Mouse (Mus musculus) T-helper 17 cell (primary cell): ENCODE results near the gene Atxn2.
"Not testable (repeated sequence)": the region's sequence is repeated elsewhere in the genome, so short reads cannot be mapped to it uniquely, and the experiment has no call there.

Experiments used
- in situ Hi-C, 2 experiments: fragments of 300-600 bp; cut with MboI, MseI; formaldehyde crosslinking; loops; 1 replicate in 1 of 2; 2 replicates in 1 of 2; pipeline ENCODE4 v1.15.1; 2025; ENCODE audit warnings: high pct_unique_total_duplicates in 2 of 2

The Atxn2 gene

DNA sequence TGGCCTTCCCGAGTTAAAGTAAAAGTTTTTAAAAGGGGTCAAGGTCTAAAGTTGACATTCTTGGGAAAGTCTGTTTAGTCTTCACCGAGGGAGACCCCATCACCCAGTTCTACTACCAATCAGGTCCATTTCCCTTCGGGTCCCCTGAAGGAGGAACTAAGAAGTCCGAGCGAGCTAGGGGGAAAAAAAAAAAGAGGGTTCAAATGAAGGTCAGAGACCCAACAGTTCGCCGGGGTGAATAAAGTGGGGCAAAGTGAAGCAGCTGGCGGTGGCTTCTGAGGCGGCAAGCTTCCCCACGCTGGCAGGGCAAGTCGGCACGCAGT is 325 bp upstream of the Atxn2 start:
- in situ Hi-C loops = no loop called here

- in situ Hi-C loops = no loop called here
Observed at GRCm38 (mm10) chr5:121711928-121712231, 743 bp downstream of the Atxn2 start.

GRCm38 (mm10) chr5:121712232-121712933 is 1.2 kb downstream of the Atxn2 start:
- in situ Hi-C loops = no loop called here

DNA sequence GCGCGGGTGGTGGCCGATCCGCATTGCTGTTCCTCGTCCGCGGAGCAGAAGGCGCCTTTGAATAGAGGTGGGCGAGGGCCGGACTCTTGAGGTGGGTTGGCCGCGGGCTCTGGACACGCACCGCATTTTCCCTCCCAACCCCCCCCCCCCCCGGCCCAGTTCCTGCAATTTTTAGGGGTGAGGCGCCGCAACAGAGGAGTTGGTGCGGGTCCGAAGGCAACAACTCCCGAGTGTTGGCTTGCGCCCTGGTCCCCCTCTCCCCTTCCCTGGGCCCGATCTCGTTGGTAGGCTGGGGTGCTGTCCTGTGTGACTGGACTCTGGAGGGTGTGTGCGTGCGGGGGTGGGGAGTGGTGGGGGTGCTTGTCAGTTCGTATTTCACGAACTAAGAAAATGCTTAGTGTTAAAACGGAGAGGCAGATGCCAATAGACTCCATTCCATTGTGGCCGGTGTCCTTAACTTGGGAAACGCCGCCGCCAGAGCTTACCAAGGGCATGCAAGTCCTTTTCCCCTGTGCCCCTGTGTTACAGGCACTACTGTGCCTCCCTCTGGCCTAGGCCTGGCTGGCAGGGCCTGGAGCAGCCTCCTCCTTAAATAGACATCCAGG is 1.9 kb downstream of the Atxn2 start:
- in situ Hi-C loops = no loop called here

GRCm38 (mm10) chr5:121714331-121714730 is 3.2 kb downstream of the Atxn2 start:
- in situ Hi-C loops = no loop called here

DNA sequence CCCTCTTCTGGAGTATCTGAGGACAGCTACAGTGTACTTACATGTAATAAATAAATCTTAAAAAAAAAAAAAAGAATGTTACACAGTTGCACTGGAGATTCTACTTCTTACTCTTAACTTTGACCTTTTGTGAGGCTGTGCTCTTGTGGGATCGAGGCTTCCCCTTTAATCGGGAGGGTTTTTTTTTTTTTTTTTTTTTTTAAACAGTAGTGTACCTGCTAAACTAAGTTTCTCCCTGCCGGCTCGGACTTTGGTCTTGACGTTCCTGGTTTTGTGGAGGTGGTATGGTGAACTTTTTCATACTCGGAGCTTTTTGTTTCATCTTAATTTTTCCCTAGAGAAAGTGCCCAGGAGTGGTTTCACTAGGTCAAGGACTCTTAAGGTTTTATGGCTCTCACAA is 3.8 kb downstream of the Atxn2 start:
- in situ Hi-C loops = loop anchor here in 1 of 2 experiments (5.0 kb wide), 1 partner anchor 127 kb away; no protein-coding TSS in a partner anchor

DNA sequence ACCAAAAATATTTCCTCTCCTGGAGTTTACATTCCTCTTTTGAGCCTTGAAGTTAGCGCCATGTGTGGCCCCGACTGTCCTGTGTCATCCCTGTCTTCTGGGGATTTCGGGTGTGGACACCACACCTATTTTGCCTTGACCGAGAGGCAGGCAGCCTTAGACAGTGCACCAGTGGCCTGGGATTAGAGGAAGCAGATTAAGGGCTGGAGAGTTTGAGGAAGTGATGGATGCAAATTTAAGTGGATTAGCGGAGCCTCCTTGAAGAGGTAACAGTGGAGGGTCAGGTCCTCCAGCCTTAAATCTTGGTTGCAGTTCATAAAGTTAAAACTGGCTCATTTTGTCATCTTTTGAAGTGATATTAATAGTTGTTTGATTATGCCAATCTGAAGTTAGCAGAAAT is 7.3 kb downstream of the Atxn2 start:
- in situ Hi-C loops = loop anchor here in 1 of 2 experiments (5.0 kb wide), 1 partner anchor 124 kb away; no protein-coding TSS in a partner anchor

GRCm38 (mm10) chr5:121720888-121721585 is 9.9 kb downstream of the Atxn2 start:
- in situ Hi-C loops = no loop called here

GRCm38 (mm10) chr5:121721841-121722240 is 10.7 kb downstream of the Atxn2 start:
- in situ Hi-C loops = no loop called here

DNA sequence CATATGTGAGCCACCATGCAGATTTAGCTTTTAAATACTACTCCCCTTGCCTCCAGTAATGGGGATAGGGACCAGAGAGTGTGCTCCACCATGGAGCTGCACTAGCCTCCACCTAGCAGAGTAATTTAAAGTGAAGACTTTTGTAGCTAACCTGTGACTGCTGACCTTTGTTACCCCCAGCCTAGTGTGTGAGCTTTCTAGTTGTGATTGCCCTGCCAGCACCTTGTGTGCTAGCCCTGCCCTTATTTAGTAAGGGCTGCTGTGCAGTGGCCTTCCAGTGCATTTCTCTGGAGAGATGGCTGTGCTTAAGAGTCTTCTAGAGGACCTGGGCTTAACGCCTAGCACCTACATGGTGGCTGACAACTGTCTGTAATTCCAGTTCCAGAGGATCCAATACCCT is 13.5 kb downstream of the Atxn2 start:
- in situ Hi-C loops = no loop called here

- in situ Hi-C loops = no loop called here
Observed at GRCm38 (mm10) chr5:121730057-121730456, 18.9 kb downstream of the Atxn2 start.

- in situ Hi-C loops = no loop called here
Observed at GRCm38 (mm10) chr5:121736641-121737040, 25.5 kb downstream of the Atxn2 start.

DNA sequence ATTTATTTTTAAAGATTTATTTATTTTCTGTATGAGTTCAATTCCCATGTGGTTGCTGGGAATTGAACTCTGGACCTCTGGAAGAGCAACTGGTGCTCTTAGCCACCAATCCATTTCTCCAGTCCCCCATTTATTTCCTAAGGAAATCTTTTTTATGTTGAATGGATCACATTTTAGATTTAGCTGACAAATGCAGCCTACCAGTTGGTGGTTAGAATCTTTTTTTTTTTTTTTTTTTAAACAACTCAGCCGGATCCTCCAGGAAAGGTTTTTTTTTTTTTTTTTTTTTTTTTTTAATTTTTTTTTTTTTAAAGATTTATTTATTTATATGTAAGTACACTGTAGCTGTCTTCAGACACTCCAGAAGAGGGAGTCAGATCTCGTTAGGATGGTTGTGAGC is 27.0 kb downstream of the Atxn2 start:
- in situ Hi-C loops = not testable (repeated sequence)

DNA sequence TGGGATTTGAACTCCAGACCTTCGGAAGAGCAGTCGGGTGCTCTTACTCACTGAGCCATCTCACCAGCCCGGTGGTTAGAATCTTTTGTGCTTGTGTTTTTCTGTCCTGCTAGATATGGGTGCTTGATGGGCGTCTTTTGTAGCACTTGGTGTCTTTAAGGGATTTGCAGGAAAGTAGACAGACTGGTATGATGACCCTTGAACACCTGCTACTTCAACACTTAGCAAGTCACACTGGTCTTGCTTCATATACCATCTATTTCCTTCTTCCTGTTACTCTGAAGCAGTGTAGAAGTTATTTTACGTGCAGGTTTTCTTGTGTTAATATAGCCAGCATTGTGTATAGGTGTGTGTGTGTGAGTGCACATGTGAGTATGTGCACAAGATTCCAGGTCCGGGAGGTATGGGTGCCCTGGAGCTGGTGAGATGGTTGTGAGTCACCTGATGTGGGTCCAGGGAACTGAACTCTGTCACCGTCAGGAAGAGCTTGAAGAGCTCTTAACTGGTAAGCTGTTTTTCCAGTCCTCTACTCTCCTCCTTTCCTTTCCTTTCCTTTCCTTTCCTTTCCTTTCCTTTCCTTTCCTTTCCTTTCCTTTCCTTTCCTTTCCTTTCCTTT is 27.5 kb downstream of the Atxn2 start:
- in situ Hi-C loops = no loop called here

DNA sequence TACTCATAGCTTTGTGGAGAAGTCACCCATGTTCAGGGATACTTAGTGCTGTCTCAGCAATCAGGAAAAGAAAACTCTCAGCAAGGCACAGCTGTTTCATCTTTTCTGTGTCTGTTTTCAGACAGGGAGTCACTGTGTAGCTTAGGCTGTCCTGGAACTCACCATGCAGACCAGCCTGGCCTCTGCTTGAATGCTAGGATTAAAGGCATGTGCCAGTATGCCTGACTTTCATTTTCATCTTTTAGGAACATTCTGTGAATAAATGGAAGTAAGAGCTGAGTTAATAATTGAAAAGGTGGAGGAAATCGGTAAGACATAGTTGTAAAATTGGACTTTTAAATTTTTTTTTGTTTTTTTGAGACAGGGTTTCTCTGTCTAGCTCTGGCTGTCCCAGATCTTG is 29.4 kb downstream of the Atxn2 start:
- in situ Hi-C loops = loop anchor here in 1 of 2 experiments (10.0 kb wide), 1 partner anchor 1744 kb away; the partner anchor contains the start of genes Il31 and Lrrc43

GRCm38 (mm10) chr5:121742915-121743314 is 31.8 kb downstream of the Atxn2 start:
- in situ Hi-C loops = loop anchor here in 1 of 2 experiments (10.0 kb wide), 1 partner anchor 1742 kb away; the partner anchor contains the start of genes Il31 and Lrrc43

GRCm38 (mm10) chr5:121747884-121748594 is 36.9 kb downstream of the Atxn2 start:
- in situ Hi-C loops = loop anchor here in 1 of 2 experiments (10.0 kb wide), 1 partner anchor 1737 kb away; the partner anchor contains the start of genes Il31 and Lrrc43

DNA sequence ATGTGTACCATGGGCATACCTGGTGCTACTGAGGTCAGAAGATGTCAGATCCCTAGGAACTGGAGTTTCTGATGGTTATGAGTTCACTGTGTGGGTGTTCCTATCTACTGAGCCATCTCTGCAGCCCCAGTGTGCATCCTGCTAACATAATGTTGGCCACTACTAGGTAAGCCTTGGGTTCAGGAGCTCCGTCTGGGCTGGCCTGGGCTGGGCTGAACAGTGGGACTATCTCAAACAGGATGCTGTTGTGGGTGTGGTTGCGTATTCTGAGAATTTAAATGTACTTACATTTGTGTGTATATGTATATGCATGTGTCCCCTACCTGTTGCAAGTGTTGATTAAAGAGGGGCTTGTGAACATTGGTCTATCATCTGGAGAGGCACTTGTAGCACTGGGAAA is 38.5 kb downstream of the Atxn2 start:
- in situ Hi-C loops = loop anchor here in 1 of 2 experiments (10.0 kb wide), 1 partner anchor 1735 kb away; the partner anchor contains the start of genes Il31 and Lrrc43

DNA sequence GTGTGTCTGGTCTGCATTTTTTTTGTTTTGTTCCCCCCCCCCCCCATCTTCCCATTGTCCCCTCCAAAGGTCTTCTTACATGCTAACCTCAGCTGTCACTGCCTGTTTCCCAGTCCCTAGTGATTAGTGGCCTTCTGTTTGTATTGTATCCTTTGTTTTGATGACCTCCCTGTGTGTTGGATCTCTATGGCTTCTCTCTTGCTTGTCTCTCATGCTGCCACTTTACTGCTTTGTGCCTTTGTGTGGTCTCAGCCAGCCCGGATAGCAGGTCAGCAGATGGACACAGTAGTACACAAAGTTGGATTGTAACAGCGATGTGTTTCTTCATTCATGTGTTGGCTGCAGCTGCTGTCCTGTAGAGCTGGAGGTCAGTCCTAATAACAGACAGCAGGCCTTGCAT is 46.8 kb downstream of the Atxn2 start:
- in situ Hi-C loops = no loop called here

- in situ Hi-C loops = no loop called here
Observed at GRCm38 (mm10) chr5:121758341-121758740, 47.2 kb downstream of the Atxn2 start.

DNA sequence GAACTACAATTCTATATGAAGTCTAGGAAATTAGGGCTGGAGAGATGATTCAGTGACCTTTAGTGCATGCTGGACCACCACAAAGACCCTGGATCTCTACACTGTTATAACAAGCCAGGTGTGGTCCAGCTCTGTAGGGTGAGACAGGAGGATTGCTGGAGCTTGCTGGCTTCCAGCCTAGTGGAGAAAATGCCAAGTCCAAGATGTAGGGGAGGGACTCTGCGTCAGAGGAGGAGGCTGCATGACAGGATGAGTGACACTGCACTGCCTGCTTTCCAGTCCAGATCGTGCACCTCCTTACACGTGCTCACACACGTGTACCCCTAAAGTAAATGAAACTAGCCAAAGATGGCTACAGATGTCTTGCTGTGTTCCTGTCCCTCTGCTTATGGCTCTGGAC is 48.8 kb downstream of the Atxn2 start:
- in situ Hi-C loops = no loop called here
